Mouse (Mus musculus) embryo, embryonic 11 days (tissue): ENCODE measurements at regions not wholly inside any gene's neighbourhood (a gene's known extent, or its start where the extent isn't known, plus 50 kb on each side); places are given as distances from the start of the nearest gene placed in this dataset.
"Not testable (repeated sequence)": the region's sequence is repeated elsewhere in the genome, so short reads cannot be mapped to it uniquely, and the experiment has no call there.

Experiments used
- DNase-seq: peaks from one replicate; pipeline ENCODE4 v3.0.0-alpha.2; 2015

- no peak for DNase-seq
Measured at GRCm38 (mm10) chr6:140816359-140816758, 87.3 kb downstream of the Gm11077 start.

GRCm38 (mm10) chr6:140816831-140817230 lies 87.7 kb downstream of the Gm11077 start:
- peak; percentile 31 for DNase-seq

DNA sequence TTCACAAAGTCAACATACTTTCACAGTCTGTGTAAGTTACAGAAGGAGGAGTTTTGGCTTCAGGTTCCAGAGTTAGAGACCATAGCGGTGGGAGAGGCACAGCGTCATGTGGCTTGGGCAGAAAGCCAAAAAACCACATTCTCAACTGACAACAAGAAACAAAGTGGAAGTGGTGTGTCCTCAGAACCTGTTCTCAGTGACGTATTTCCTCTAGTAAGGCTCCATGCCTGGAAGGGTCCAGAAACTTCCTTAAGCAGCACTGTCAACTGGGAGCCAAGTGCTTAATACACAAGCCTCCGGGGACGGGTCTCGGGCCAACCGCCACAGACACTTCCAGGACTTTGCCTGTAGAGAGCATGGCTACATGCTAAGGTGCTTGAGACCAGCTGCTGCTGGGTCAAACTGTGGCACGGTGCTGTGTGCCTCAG lies 90.4 kb downstream of the Gm11077 start:
- no peak for DNase-seq

DNA sequence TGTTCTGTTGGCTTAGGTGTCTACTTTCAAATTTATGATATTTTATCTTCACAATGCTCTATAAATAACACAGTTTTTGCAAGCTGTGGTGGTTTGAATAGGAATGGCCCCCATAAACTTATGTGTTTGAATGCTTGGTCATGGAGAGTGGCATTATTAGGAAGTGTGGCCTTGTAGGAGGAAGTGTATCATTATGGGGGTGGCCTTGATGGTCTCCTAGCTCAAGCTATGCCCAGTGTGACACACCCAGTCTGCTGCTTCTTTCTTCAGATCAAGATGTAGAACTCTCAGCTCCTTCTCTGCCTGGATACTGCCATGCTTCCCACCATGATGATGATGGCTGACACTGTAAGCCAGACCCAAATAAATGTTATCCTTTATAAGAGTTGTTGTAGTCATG lies 97.4 kb downstream of the Gm11077 start:
- no peak for DNase-seq

DNA sequence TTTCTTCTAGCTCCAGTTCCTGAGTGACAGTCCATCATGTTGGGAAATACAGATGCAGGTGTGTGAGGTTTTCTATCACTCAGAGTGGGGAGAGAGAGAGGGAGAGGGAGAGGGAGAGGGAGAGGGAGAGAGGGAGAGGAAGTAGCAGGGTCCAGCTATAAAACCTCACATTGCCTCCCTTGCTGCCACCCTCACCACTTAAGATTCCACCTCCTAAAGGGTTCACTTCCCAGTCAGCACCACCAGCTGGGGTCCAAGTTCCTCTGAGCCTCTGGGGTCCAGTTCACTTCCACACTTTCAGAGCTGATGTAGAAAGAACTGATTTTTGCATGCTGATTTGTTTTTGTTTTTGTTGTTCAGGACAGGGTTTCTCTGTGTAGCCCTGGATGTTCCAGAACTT lies 98.6 kb downstream of the Gm11077 start:
- no peak for DNase-seq

DNA sequence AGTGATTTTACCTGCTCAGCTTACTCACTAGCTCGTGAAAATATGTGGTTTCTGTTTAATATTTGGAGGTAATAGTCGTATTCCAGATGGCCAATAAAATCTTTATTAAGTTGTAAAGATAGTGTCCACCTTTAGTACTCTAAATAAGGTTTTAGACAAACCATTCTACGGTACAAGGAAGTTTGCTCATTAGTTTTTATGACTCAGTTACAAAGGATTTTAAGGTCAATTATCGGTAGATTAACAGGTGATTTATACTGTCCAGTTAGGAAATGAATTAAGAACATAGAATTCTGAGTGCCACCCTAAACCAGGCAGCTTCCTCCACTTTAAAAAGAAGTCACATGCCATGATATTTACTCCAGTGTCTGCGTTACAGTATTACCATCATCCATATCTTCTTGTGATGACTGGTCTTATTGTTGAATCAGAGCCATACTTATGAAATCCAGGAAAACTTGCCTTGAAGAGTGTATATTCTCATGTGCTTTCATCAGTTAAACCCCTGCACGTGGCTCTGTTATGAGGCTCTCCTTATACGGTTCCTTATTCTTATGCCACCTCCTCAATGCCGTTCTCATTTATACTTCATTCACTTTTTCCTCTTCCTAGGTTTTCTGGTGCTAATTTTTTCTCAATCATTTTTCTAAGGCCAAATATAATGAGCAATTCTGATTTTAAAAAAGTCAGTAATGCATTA lies 114.4 kb downstream of the Gm11077 start:
- no peak for DNase-seq

DNA sequence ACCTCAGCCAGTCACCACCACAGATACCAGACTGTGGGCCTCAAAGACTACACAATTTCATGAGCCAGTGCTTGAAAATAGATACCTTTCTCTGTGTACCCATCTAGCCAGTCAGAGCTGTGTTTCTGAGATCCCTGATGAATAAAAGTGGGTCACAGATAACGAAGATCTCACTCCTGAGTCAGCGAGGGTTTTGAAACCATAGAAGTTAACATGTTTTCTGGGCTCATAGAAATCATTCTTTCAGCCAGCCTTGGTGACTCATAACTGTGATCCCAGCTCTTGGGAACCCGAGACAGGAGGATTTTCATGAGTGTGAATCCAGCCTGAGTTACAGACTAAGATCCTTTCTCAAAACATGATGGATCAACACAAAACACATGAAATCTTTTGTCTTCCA lies 118.1 kb downstream of the Gm11077 start:
- DNase-seq, result no peak

- no peak for DNase-seq
Measured at GRCm38 (mm10) chr6:140852420-140852819, 123.3 kb downstream of the Gm11077 start.

GRCm38 (mm10) chr6:140853508-140853907 lies 124.4 kb downstream of the Gm11077 start:
- peak; percentile 84 for DNase-seq

DNA sequence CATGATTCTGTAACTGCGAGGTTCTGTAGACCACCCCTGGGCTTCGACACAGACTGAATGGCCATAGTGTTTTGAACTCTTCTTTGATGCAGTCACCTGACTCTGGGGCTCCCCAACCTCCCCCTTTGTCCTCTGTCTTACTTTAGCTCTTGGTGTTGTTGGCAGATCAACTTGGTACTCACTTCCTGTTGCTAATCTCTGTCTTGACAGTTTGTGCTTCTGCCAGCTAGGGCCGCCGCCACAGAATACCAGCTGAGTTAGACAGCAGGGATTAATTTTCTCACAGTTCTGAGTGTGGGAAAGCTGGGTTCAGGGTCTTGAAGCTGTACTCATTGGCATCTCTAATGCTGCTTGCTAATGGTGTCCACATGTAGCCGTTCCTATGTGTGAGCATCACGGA lies 125.6 kb downstream of the Gm11077 start:
- no peak for DNase-seq

- DNase-seq, result peak; percentile 71
Measured at GRCm38 (mm10) chr6:140856468-140857117, 127.5 kb downstream of the Gm11077 start.

DNA sequence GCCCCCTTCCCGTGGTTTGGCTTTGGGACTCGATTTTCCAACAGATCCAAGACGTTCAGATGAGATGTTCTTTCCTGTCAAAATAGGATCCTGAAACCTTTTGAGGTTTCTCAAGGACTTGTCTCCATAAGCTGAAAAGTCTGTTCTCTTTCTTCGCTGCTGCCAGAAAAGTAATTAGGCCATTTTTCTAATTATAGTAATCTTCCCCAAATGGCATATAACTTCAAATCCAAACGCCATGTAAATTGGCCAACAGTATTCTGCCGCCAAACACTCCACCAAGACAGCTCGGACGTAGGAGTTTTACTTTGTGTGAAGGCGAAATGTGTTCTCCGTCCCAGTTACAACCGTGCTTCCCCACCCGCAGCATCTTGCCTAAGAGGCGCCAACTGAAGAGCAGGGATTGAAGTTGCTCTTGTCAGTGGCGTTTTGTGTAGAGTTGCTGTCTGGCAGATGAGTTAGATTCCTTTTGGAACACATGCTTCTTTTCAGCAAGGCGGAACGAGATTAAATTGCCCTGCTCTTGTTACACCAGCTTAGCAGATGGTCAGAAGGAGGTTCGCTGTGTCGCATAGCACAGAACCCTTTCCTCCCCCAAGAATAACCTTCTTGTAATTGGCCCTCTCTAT lies 128.1 kb downstream of the Gm11077 start:
- DNase-seq, result peak; percentile 57

DNA sequence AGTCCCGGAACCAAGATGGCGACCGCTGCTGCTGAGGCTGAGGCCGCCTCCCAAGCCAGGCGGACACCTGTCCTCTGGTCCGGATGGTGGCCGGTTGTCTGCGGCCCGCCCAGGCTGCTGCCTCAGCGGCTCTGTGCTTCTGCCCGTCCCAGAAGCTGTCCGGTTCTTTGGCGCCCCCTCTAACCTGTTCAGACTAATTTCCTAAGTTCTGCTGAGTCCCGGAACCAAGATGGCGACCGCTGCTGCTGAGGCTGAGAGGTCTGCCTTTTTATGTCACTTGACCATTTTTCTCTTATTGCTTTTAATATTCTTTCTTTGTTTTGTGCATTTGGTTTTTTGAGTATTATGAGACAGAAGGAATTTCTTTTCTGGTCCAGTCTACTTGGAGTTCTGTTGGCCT lies 140.4 kb downstream of the Gm11077 start:
- not testable (repeated sequence) for DNase-seq

DNA sequence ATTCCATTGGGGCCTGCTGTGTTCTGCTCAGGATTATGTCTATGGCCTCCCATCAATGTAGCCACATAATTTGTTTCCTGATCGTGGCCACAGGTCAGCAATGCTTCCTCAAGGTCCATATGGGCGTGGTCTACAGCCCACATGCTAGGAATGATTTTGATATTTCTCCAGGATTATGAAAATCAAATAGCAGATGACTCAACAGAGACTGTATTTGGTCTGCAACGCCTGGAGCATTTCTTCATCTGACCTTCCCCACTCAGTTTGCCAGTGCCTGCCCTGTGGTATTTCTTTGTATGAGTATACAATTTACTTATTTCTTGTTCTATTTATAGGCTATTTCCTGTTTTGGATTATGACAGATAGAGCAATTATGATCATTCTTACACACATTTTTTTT lies 145.7 kb downstream of the Gm11077 start:
- DNase-seq, result no peak

GRCm38 (mm10) chr6:140883651-140884050 lies 154.6 kb downstream of the Gm11077 start:
- DNase-seq, result no peak

DNA sequence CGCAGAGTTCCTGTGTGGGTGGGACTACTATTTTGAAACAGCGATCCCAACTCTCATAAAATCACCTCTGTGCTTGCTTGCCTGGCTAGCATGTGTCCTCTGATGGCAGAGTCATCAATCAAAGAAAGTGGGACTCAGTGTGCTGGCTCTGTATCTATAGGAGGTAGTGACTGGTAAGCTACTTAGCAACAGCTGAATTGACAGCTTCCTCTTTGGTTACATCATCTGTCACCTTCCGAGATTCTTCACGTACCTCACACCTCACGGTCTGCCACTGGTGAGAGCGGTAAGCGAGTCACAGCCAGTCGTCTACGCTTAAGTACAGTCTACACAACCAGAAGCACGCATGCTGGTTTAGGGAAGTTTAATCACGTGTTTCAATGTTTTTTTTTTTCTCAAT lies 159.5 kb downstream of the Gm11077 start:
- DNase-seq, result peak; percentile 58

DNA sequence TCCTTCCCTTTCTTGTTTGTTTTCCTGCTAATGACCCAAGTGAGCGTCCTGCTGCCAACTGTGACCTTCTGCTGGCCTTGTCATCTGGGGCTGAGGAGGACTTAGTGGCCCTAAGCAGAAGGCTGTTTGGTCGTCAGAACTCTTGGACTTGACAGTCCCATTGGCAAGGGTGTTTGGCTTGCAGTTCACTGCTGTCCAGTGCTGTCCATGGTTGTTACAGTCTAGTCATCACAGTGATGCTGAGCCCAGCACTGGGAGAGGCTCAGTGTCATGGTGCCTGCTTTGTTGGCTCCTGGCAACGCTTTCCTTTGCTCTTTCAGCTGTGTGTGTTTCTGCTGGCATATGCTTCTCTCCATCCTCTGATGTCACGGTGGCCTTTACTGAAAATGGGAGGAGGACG lies 161.0 kb downstream of the Gm11077 start:
- DNase-seq, result peak; percentile 9

DNA sequence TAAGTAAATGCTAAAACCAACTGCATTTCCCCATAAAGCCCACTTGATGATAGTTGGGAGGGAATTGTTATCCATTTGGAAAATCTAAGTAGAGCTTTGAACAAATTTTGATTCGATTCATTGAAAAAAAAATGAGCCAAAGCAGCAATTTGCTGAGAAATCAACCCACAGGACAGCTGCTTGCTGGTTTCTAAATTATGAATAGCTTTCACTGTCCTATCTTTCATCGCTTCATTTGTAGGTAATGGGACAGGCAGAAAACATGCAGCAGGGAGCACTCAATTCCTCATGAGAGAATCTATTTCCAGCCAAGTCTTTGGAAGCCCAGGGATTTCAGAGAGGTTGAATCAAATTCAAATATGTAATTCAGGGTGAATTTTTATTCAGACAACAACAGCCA lies 161.5 kb downstream of the Gm11077 start:
- no peak for DNase-seq

GRCm38 (mm10) chr6:140894467-140894866 lies 165.4 kb downstream of the Gm11077 start:
- DNase-seq, result peak; percentile 39

GRCm38 (mm10) chr6:140895441-140895840 lies 166.4 kb downstream of the Gm11077 start:
- DNase-seq, result no peak

DNA sequence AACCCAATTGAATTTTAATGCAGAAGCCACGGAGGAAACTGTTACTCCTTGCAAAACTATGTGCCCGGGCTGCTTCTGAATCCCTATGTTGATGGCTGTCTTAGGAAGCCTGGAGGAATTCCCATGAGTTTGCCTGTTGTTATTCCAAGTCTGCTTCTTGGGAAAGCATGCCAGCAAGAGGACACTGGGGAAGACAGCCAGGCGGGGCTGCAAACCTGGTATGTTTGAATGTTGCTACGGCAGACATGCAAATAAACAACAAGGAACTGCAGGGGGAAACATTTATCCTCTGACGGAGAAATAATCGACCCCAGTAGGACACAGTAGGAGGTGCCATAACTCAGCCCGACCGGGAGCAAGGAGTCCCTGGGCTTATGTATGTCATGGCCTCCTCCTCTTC lies 168.0 kb downstream of the Gm11077 start:
- DNase-seq, result no peak

- peak; percentile 66 for DNase-seq
Measured at GRCm38 (mm10) chr6:140924319-140924981, 195.4 kb downstream of the Gm11077 start.

- no peak for DNase-seq
Measured at GRCm38 (mm10) chr6:140927616-140928015, 198.5 kb downstream of the Gm11077 start.

GRCm38 (mm10) chr6:140934286-140934685 lies 205.2 kb downstream of the Gm11077 start:
- no peak for DNase-seq
